Mouse (Mus musculus) left cerebral cortex, postnatal 4 days (tissue): ENCODE measurements around the gene Zmat1. TPM values are rescaled to one million over a fixed set of nuclear protein-coding genes. Genes with fewer than 3 reads are reported as not detected.
"Not testable (repeated sequence)": the region's sequence is repeated elsewhere in the genome, so short reads cannot be mapped to it uniquely, and the experiment has no call there.

Experiments
- DNase-seq: peaks from one replicate; pipeline ENCODE4 v3.0.0-alpha.2; 2022
- intact Hi-C: fragments of 180-260 bp; cut with DNase I; formaldehyde crosslinking; loops from one replicate; pipeline ENCODE4 v1.15.1; 2025
- total RNA-seq, 2 experiments: library from RNA; stranded (reverse); gene quantifications; 2 replicates each; pipeline ENCODE4 v1.2.3; 2021

Zmat1 gene
- total RNA-seq: 1 to 10 TPM; 7.4 to 8.4 TPM

DNA sequence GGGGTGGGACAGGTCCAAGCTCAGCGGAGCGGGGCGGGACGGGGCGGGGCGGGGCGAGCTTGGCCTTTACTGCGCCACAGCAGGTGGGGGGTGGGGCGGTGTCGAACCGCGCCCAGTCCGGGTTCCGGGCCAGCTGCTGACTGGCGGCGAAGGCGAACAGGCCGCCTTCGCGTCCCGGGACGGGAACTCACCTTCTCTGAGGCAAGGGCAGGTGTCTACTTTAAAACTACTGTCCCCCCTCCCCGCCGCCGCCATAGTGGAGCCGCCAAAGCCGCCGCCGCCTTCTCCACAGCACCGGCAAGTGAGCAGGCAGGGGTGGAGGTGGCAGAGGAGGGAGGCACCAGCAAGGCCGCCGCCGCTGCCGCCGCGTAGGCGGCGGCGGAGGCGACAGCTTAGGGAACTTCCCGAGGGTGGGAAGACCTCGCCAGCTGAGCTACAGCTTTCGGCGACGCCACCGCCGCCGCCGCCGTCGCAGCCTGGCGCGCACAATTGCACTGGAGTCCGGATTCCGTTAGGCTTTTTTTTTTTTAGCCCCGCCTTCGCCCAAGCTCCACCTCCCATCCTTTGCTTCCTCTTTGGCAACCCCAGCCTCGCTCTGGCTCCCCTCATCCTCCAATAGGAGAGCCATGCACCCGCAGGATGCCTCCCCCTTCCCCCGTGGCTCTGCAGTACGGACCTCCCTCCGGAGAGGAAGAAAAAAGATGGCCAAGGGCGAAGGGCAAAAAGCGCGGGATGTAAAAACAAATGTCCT, at the start of gene Zmat1:
Gene Zmat1, minus strand, starts transcription at position 490 of the 751 bp plus-strand sequence.
- intact Hi-C loops: no loop called here
- DNase-seq: peak; percentile 90

DNA sequence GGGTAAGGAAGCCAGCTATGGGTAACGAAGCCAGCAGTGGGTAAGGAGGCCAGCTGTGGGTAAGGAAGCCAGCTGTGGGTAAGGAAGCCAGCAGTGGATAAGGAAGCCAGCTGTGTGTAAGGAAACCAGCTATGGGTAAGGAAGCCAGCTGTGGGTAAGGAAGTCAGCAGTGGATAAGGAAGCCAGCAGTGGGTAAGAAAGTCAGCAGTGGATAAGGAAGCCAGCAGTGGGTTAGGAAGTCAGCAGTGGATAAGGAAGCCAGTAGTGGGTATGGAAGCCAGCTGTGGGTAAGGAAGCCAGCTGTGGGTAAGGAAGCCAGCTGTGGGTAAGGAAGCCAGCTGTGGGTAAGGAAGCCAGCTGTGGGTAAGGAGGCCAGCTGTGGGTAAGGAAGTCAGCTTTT, 44.9 kb upstream of the Zmat1 start:
- intact Hi-C loops, DNase-seq: not testable (repeated sequence)

DNA sequence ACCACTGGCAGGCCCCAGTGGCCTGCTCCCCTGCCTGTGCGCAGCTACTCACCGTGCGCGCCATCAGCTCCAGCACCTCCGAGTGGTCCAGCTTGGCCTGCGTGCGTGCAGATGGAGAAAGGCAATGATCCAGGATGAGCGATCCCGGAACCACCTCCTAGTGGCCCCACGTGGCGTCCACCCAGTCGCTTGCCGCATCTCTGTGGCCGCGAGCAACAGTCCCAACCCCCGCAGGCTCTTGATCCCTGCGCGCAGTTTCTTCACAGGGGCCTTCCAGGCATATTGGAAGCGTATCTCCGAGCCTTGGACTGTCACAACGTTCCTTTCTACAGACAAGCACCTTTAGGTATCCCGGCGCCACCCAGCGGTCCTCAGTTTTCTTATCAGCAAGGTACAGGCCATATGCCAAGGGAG, 27.0 kb upstream of the Zmat1 start:
- DNase-seq: peak; percentile 17
- intact Hi-C loops: no loop called here

GRCm38 (mm10) chrX:135025135-135025534, 16.1 kb upstream of the Zmat1 start:
- DNase-seq: no peak
- intact Hi-C loops: no loop called here

DNA sequence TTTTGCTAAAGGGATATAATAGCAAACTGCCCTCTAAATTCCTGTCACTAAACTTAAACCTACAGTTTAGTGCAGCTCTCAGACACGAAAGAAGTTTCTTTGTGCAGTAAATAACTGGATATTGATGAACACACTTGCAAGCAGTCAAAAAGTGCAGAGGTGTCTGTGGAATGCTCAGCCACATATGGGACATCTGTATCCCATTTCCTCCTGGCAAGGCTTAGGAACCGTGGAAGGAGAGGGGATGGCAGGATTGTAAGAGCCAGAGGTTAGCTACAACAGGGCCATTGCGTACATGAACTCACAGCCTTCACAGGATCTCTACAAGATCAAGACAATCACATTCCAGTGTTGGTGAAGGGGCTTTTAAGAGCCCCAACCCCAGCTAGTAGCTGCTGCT, 2.4 kb upstream of the Zmat1 start:
- intact Hi-C loops: no loop called here
- DNase-seq: no peak

DNA sequence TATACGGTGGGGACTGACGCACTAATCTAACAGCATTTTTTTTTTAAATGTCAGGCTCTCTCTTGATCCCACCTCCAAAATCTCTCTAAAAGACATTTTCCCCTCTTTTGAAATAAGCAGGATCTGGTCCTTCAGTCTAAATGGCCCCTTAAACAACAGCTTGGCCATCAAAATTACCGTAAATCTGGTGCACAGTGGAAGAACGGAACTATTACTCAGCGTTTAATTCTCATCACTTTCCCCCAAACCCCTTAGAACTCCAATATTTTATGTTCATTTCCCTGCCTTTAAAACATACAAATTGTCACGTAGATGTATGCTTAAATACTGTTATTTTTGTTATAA, 434 bp upstream of the Zmat1 start:
- DNase-seq: no peak
- intact Hi-C loops: no loop called here

DNA sequence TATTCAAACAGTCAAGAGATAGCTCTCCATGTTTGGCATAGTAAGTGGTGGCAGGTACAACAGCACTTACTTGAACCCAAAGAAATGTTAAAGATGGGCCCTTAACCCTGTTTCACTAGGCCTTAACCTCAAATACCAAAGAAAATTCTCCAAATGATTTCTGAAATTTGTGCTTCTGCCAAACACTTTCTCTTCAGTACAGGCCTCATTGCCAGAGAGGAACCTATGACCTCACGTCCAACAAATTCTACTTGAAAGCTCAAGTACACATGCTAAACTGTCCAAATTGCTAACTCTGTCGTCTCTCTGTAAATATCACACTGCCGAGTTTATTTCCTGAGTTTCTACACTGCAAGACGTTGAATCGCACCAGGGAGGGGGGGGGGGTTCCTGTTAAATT, 988 bp downstream of the Zmat1 start:
- intact Hi-C loops: no loop called here
- DNase-seq: no peak

GRCm38 (mm10) chrX:134964546-134964945, 44.5 kb downstream of the Zmat1 start, which contains the start of gene Nxf2:
Gene Nxf2 (minus strand): TSS chrX:134964754.
- intact Hi-C loops: no loop called here
- DNase-seq: no peak

DNA sequence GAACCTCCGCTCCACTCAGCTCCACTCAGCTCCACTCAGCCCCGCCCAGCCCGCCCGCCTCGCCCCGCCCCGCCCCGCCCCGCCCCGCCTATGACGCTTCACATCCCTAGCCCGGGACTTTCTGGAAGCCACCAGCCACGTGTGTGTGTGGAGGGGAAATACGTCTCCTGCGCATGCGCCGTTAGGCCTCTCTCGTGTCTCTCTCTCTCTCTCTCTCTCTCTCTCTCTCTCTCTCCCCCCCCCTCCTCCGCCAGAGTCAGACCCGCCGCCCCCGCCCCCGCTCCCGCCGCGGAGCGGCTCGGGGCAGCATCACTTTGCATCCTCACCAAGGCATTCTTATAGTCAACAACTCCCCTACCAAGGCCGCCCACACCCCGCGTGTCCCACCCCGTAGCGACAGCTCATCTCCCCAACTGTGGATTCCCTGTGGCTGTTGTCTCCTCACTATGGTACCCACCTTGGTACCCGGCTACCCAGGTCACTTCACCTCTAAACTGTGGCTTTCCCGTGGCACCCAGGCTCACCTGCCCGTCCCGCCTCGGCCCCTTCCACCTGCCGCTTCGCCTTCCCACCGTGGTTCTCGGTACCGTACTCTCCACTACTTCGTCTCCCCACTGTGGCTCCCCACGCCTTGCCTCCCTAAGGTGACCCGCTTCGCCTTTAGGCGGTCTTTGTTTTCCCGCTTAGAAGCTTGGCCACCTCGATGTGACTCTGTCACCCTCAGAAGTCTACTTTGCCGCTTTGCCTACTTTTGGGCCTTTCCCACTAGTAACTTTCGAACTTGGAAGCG, 45.5 kb downstream of the Zmat1 start:
- DNase-seq: peak; percentile 74
- intact Hi-C loops: no loop called here

- intact Hi-C loops: no loop called here
- peak; percentile 22 for DNase-seq
Measured at GRCm38 (mm10) chrX:134930361-134930760, 78.6 kb downstream of the Zmat1 start.

DNA sequence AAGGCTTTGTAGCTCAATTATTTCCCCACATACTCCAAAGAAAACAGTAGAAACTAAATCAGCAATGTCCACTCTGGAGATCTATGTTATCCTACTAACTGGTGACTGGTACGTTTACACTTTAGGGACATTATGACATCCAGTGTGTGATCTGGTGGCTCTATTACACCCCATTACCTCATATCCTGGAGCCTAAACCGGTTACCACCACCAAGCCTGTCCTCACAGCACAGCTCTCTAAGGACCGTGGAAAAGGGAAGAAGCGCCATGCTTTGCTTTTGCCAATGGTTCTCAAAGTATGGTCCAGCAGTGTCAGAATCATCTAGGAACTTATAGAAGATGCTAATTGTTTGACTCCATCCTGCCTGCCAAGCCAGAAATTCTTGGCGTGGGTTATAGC, 79.1 kb downstream of the Zmat1 start:
- DNase-seq: peak; percentile 6
- intact Hi-C loops: no loop called here

GRCm38 (mm10) chrX:134925058-134925457, 84.0 kb downstream of the Zmat1 start:
- DNase-seq: peak; percentile 22
- intact Hi-C loops: no loop called here

- peak; percentile 31 for DNase-seq
- intact Hi-C loops: loop anchor here (5.0 kb wide), 1 partner anchor 187 kb away; no protein-coding TSS in a partner anchor
Measured at GRCm38 (mm10) chrX:134923675-134924424, 85.2 kb downstream of the Zmat1 start.

Other genes starting within 250 kb of the Zmat1 start
- 100 to 1,000 TPM; 112 to 115 TPM for gene Armcx2, start 200.0 kb downstream of the Zmat1 start, total RNA-seq
- gene Nxf2, start 44.5 kb downstream of the Zmat1 start, total RNA-seq: under 1 TPM; 0.14 to 0.20 TPM
- gene Gm15023, start 168.4 kb upstream of the Zmat1 start, total RNA-seq: not detected
- 10 to 100 TPM; 42.9 to 56.5 TPM for gene Tceal6, start 201.5 kb upstream of the Zmat1 start, total RNA-seq